In the genomic region with DNA sequence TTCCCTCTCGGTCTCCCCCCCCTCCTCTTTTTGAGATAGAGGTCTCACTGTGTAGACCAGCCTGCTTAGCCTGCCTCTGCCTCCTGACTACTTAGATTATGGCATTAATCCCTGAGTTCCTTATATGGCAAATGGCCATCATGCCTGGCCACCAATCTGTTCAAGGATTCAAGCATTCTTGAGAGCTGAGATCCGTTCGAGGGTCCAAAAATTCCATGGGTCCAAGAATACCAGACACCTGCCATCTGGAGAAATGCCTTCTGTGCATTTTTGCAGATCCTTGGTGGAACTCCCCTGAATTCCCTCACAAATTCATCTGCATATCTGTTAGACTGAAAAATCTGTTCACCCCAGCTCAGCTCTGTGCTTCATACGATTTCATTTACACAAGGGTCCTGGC, we compare ENCODE assay signal across 37 mouse cellular contexts. TPM values are rescaled to one million over a fixed set of nuclear protein-coding genes. Genes with fewer than 3 reads are reported as not detected.
"Had no signal": no experiment of that assay in that cellular context is flagged by ENCODE, and none has a peak within 500 bp of the region (broad histone marks: within the 10 kb centered on the region; RNA-seq: fewer than 3 reads in every experiment).

No protein-coding gene starts in this region.

- H3K4me1 ChIP-seq: heart, embryonic 10.5 days; intestine, embryonic 15.5 days had no signal

- ATAC-seq: hindbrain, embryonic 16.5 days; hindbrain, postnatal 0 days; inflammation-experienced regulatory T-cells, adult 6 months; intestine, embryonic 15.5 days; intestine, embryonic 16.5 days; intestine, postnatal 0 days had no signal

- DNase-seq: heart, postnatal 10 days; heart, postnatal 14 days; heart, postnatal 36 days; heart, postnatal 4 days; kidney, adult 11 months; kidney, adult 18-20 months; kidney, adult 2 months; kidney, adult 8-10 months; kidney, adult 9 months; kidney, postnatal 10 days; kidney, postnatal 14 days; kidney, postnatal 36 days; kidney, postnatal 4 days; layer of hippocampus, adult 9-11 months; layer of hippocampus, postnatal 36 days had no signal

- H3K27ac ChIP-seq: heart, embryonic 10.5 days; heart, embryonic 13.5 days; heart, embryonic 15.5 days; hindbrain, embryonic 10.5 days; hindbrain, embryonic 12.5 days; hindbrain, embryonic 13.5 days; hindbrain, embryonic 14.5 days; hindbrain, embryonic 15.5 days; hindbrain, postnatal 0 days; intestine, embryonic 15.5 days; kidney, embryonic 15.5 days; kidney, postnatal 0 days; layer of hippocampus, adult 2 months; left cerebral cortex, adult 2 months had no signal

- H3K4me3 ChIP-seq: heart, embryonic 10.5 days; heart, embryonic 13.5 days; heart, embryonic 15.5 days; hindbrain, embryonic 10.5 days; hindbrain, embryonic 12.5 days; hindbrain, embryonic 13.5 days; hindbrain, embryonic 15.5 days; intestine, embryonic 15.5 days; kidney, embryonic 15.5 days; layer of hippocampus, adult 2 months; left cerebral cortex, adult 2 months had no signal

- H3K4me2 ChIP-seq: heart, embryonic 11.5 days; heart, embryonic 13.5 days; heart, embryonic 15.5 days; hindbrain, embryonic 12.5 days; hindbrain, embryonic 13.5 days; hindbrain, embryonic 14.5 days; hindbrain, embryonic 15.5 days; intestine, embryonic 15.5 days; kidney, embryonic 15.5 days had no signal

- H3K27me3 ChIP-seq: hindbrain, embryonic 12.5 days; hindbrain, embryonic 15.5 days; intestine, embryonic 15.5 days; kidney, embryonic 15.5 days had no signal

- H3K9ac ChIP-seq: heart, embryonic 13.5 days; heart, embryonic 15.5 days; hindbrain, embryonic 12.5 days; hindbrain, embryonic 13.5 days; hindbrain, embryonic 14.5 days; hindbrain, embryonic 15.5 days; intestine, embryonic 15.5 days; kidney, embryonic 15.5 days had no signal

- H3K36me3 ChIP-seq: heart, embryonic 10.5 days; heart, embryonic 13.5 days; heart, embryonic 15.5 days; hindbrain, embryonic 10.5 days; hindbrain, embryonic 12.5 days; hindbrain, embryonic 15.5 days; intestine, embryonic 15.5 days; kidney, embryonic 15.5 days had no signal

- H3K9me3 ChIP-seq: heart, embryonic 10.5 days; heart, embryonic 13.5 days; heart, embryonic 15.5 days; hindbrain, embryonic 10.5 days; hindbrain, embryonic 12.5 days; hindbrain, embryonic 13.5 days; hindbrain, embryonic 15.5 days; intestine, embryonic 15.5 days; kidney, embryonic 15.5 days had no signal

RNA-seq across cellular contexts. Expression of a gene that starts 16.8 kb away (rescaled TPM):
- polyA plus RNA-seq: heart, embryonic 11.5 days; heart, embryonic 14.5 days; inflammation-experienced regulatory T-cells, adult 6 months; intestine, postnatal 0 days; kidney, embryonic 14.5 days had no signal

RNA-seq across cellular contexts. Expression of a gene that starts 43.6 kb away (rescaled TPM):
- polyA plus RNA-seq: heart, postnatal 0 days; inflammation-experienced regulatory T-cells, adult 6 months had no signal
